Mouse (Mus musculus) olfactory bulb, adult 2 months (tissue): ENCODE data around the gene Pnpla6. TPM values are rescaled to one million over a fixed set of nuclear protein-coding genes. Genes with fewer than 3 reads are reported as not detected.
A peak's percentile ranks its signal among the peaks of the same experiment; 100 is the strongest.

ENCODE experiments used
- H3K27ac ChIP-seq: fragments of 200-500 bp; 2 replicates; pipeline ENCODE4 v1.5.1; 2012; ENCODE audit warnings: low read depth, low read length; ENCODE audit not compliant: insufficient read depth
- H3K4me1 ChIP-seq: fragments of 200-500 bp; 2 replicates; pipeline ENCODE4 v1.6.1; 2012; ENCODE audit warnings: low read length; ENCODE audit not compliant: control insufficient read depth, insufficient read depth
- H3K4me3 ChIP-seq: fragments of 200-500 bp; 2 replicates; pipeline ENCODE4 v1.5.1; 2012; ENCODE audit warnings: mild to moderate bottlenecking, low read depth, low read length, moderate library complexity; ENCODE audit not compliant: insufficient read depth
- CTCF ChIP-seq: fragments of 200-500 bp; IDR thresholded peaks from 2 replicates; pipeline ENCODE4 v1.5.1; 2012; ENCODE audit warnings: low read depth, mild to moderate bottlenecking, low read length, moderate library complexity; ENCODE audit not compliant: insufficient read depth
- POLR2A ChIP-seq: fragments of 200-500 bp; IDR thresholded peaks from 2 replicates; pipeline ENCODE4 v1.6.1; 2012; ENCODE audit warnings: mild to moderate bottlenecking, low read depth, low read length, moderate library complexity; ENCODE audit not compliant: insufficient read depth
- WGBS: fragments of 180-500 bp; shearing (Covaris S2); methylation state at CpG from one replicate; pipeline ENCODE4 v1.1.7; 2018; 5-methylcytosine and 5-hydroxymethylcytosine counted together
- polyA plus RNA-seq: library from polyadenylated mRNA; stranded (reverse); fragments of >200 nt; gene quantifications from 2 replicates; pipeline ENCODE4 v1.2.4, GENCODE M21; 2012; ENCODE audit warnings: low replicate concordance; ENCODE audit not compliant: missing spikeins, insufficient read depth, insufficient read length

Pnpla6 gene
- not detected in 2 replicates for polyA plus RNA-seq

GRCm38 (mm10) chr8:3515260-3515671, at the start of gene Pnpla6:
Gene Pnpla6 (plus strand): TSS chr8:3515384.
- WGBS: under 1% methylated on average over 25 of the region's 25 CpGs
- Histone ChIP-seq H3K4me3 (peak within 1 kb of the TSS; percentile 70), H3K4me1 (peaks cover 8% of the 10 kb centered on the region), H3K27ac (peak within 1 kb of the TSS; percentile 37)
- TF ChIP-seq CTCF (no peak), POLR2A (peak; percentile 44; the same call in 1 of the 2 replicates)

GRCm38 (mm10) chr8:3467006-3467885, 47.9 kb upstream of the Pnpla6 start, which contains the start of gene Pex11g:
Gene Pex11g (minus strand): TSS chr8:3467680.
- Histone ChIP-seq H3K27ac (no peak within 1 kb of the TSS; the same call in 1 of the 2 replicates), H3K4me1 (no peaks in the 10 kb centered on the region), H3K4me3 (peak within 1 kb of the TSS; percentile 68)
- TF ChIP-seq CTCF (no peak), POLR2A (peak; percentile 54)
- WGBS: 8% methylated on average over 32 of the region's 32 CpGs

GRCm38 (mm10) chr8:3467886-3468545, 47.2 kb upstream of the Pnpla6 start:
- TF ChIP-seq CTCF (no peak), POLR2A (no peak)
- H3K27ac ChIP-seq: no peak overlapping the region; the same call in 1 of the 2 replicates
- no peaks in the 10 kb centered on the region for H3K4me1 ChIP-seq
- 51% methylated on average over 9 of the region's 9 CpGs for WGBS
- peak overlapping the region; percentile 68 for H3K4me3 ChIP-seq

- no peaks in the 10 kb centered on the region for H3K4me1 ChIP-seq
- no peak for TF ChIP-seq POLR2A
- no peak for TF ChIP-seq CTCF
- WGBS: 84% methylated on average over 1 of the region's 1 CpGs
- H3K27ac ChIP-seq: no peak overlapping the region
- no peak overlapping the region for H3K4me3 ChIP-seq
These were observed 46.3 kb upstream of the Pnpla6 start for GRCm38 (mm10) chr8:3468838-3469237.

DNA sequence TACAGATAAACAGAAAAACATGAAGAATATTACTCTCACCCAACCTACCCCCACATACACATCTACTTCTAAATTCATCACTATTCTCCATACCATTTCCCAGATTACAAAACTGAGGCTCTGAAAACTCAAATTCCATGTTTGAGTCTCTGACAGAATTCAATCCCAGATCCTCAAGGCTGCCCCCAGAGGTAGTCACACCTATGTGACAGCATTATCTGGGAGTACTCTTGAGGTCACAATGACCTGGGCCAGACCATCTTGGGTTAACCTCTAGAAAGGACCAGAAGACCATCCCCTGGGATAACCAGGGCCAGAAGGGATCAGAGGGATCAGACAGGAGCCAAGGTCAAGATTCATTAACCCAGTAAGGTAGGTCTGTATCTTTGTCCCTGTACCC, 44.6 kb upstream of the Pnpla6 start, which contains the start of gene Tex45:
Tex45 (plus strand) TSS at position 301 of the 400 bp plus-strand sequence.
- Histone ChIP-seq H3K27ac (no peak within 1 kb of the TSS), H3K4me1 (no peaks in the 10 kb centered on the region), H3K4me3 (no peak within 1 kb of the TSS)
- TF ChIP-seq CTCF (no peak), POLR2A (no peak)

GRCm38 (mm10) chr8:3475715-3476429, 39.3 kb upstream of the Pnpla6 start:
- Histone ChIP-seq H3K4me3 (peak overlapping the region; percentile 37), H3K27ac (no peak overlapping the region), H3K4me1 (peaks cover 7% of the 10 kb centered on the region; the same call in 1 of the 2 replicates)
- WGBS: 25% methylated on average over 37 of the region's 37 CpGs
- TF ChIP-seq POLR2A (no peak), CTCF (no peak)

DNA sequence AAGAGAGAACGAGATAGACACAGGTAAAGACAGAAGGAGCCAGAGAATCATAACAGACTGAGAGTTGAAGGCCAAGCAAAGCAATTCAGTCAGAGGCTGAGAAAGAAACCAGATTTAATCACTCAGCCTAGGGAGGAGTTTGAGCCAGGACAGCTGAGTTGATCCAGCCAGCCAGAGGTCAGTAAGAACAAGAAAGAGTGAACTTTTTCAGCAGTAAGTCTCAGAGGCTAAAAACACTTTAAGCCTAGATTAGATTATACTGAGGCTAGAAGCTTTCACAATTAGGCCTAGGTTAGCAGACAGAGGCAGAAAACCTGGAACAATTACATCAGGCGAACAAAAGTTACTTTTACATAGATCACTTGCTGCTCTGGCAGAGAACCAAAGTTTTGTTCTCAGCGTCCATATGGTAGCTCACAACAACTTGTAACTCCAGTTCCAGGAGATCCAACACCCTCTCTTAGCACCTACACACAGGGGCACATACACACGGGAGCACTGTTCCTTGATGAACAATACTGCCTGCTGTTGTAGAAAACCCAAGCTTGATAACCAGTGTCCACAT, 34.9 kb upstream of the Pnpla6 start:
- Histone ChIP-seq H3K27ac (no peak overlapping the region), H3K4me3 (no peak overlapping the region), H3K4me1 (peaks cover 7% of the 10 kb centered on the region; the same call in 1 of the 2 replicates)
- no peak for TF ChIP-seq POLR2A
- no peak for TF ChIP-seq CTCF
- WGBS: 68% methylated on average over 4 of the region's 4 CpGs

DNA sequence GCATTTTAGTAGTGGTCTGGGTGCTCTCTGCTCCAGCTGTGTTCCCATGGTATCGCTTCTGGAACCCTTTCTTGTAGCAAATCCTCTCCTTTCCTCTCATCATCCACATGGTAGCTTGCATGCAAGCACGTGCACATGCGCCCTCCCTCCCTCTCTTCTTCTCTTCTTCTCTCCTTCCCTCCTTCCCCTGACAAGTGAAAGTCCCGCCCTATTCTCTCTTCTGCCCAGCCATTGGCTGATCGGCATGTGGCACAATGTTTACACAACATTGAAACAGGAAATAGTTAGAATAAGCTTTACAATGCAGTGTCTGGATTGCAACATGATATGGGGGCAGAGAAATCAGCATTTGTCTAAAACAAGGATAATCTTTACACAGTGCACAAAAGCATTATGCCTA, 33.6 kb upstream of the Pnpla6 start:
- 58% methylated on average over 5 of the region's 5 CpGs for WGBS
- Histone ChIP-seq H3K27ac (no peak overlapping the region), H3K4me3 (no peak overlapping the region), H3K4me1 (no peaks in the 10 kb centered on the region)
- TF ChIP-seq CTCF (no peak), POLR2A (no peak)
